Mouse (Mus musculus): ENCODE data around the gene Pnpla8.

Pnpla8 gene

GRCm38 (mm10) chr12:44269311-44269831 is 48.2 kb downstream of the Pnpla8 start:
- in situ Hi-C loops (cut with MseI, MboI): no loop called here

- in situ Hi-C loops (cut with MseI, MboI): no loop called here
These were observed 53.1 kb downstream of the Pnpla8 start for GRCm38 (mm10) chr12:44274125-44274835.

GRCm38 (mm10) chr12:44280147-44280546 is 59.0 kb downstream of the Pnpla8 start:
- in situ Hi-C loops (cut with MseI, MboI): loop anchor here in 1 of 2 experiments (10.0 kb wide), 1 partner anchor 265 kb away; no protein-coding TSS in a partner anchor

GRCm38 (mm10) chr12:44281534-44281933 is 60.4 kb downstream of the Pnpla8 start:
- in situ Hi-C loops (cut with MseI, MboI): loop anchor here in 1 of 2 experiments (10.0 kb wide), 1 partner anchor 263 kb away; no protein-coding TSS in a partner anchor

GRCm38 (mm10) chr12:44283378-44283777 is 62.2 kb downstream of the Pnpla8 start:
- in situ Hi-C loops (cut with MseI, MboI): loop anchor here in 1 of 2 experiments (10.0 kb wide), 1 partner anchor 261 kb away; no protein-coding TSS in a partner anchor

- in situ Hi-C loops (cut with MseI, MboI): loop anchor here in 1 of 2 experiments (10.0 kb wide), 1 partner anchor 258 kb away; no protein-coding TSS in a partner anchor
These were observed 65.8 kb downstream of the Pnpla8 start for GRCm38 (mm10) chr12:44286992-44287391.

- in situ Hi-C loops (cut with MseI, MboI): loop anchor here in 1 of 2 experiments (10.0 kb wide), 1 partner anchor 253 kb away; no protein-coding TSS in a partner anchor
These were observed 71.1 kb downstream of the Pnpla8 start for GRCm38 (mm10) chr12:44292281-44292680.

- in situ Hi-C loops (cut with MseI, MboI): no loop called here
These were observed 79.6 kb downstream of the Pnpla8 start for GRCm38 (mm10) chr12:44300793-44301192.

- in situ Hi-C loops (cut with MseI, MboI): no loop called here
These were observed 82.8 kb downstream of the Pnpla8 start for GRCm38 (mm10) chr12:44304012-44304411.

- in situ Hi-C loops (cut with MseI, MboI): no loop called here
These were observed 83.7 kb downstream of the Pnpla8 start for GRCm38 (mm10) chr12:44304869-44305268.

- in situ Hi-C loops (cut with MseI, MboI): no loop called here
These were observed 87.1 kb downstream of the Pnpla8 start for GRCm38 (mm10) chr12:44308221-44308620.

GRCm38 (mm10) chr12:44315212-44315611 is 94.0 kb downstream of the Pnpla8 start:
- in situ Hi-C loops (cut with MseI, MboI): no loop called here

- in situ Hi-C loops (cut with MseI, MboI): no loop called here
These were observed 103.9 kb downstream of the Pnpla8 start for GRCm38 (mm10) chr12:44325091-44325490.

GRCm38 (mm10) chr12:44327452-44327851 is 106.3 kb downstream of the Pnpla8 start:
- in situ Hi-C loops (cut with MseI, MboI): no loop called here

- in situ Hi-C loops (cut with MseI, MboI): no loop called here
These were observed 107.5 kb downstream of the Pnpla8 start, which contains the start of gene Nrcam for GRCm38 (mm10) chr12:44328381-44329315. Gene Nrcam (plus strand): TSS chr12:44328885.

GRCm38 (mm10) chr12:44329316-44330215 is 108.4 kb downstream of the Pnpla8 start:
- in situ Hi-C loops (cut with MseI, MboI): no loop called here

- in situ Hi-C loops (cut with MseI, MboI): no loop called here
These were observed 109.1 kb downstream of the Pnpla8 start for GRCm38 (mm10) chr12:44330216-44330719.

- in situ Hi-C loops (cut with MseI, MboI): no loop called here
These were observed 116.0 kb downstream of the Pnpla8 start for GRCm38 (mm10) chr12:44337136-44337640.

GRCm38 (mm10) chr12:44338195-44338622 is 117.0 kb downstream of the Pnpla8 start:
- in situ Hi-C loops (cut with MseI, MboI): no loop called here

GRCm38 (mm10) chr12:44344075-44344474 is 122.9 kb downstream of the Pnpla8 start:
- in situ Hi-C loops (cut with MseI, MboI): no loop called here

All from mouse trophoblast stem cell (cell line).